Mouse (Mus musculus): ENCODE measurements at regions not wholly inside any gene's neighbourhood (a gene's known extent, or its start where the extent isn't known, plus 50 kb on each side); places are given as distances from the start of the nearest gene placed in this dataset.
"Not testable (repeated sequence)": the region's sequence is repeated elsewhere in the genome, so short reads cannot be mapped to it uniquely, and the experiment has no call there.

GRCm38 (mm10) chr8:26596665-26597362, 380.3 kb upstream of the Zfp703 start:
- peak; percentile 15 for DNase-seq (ENCODE audit: low read depth, low spot score)

DNA sequence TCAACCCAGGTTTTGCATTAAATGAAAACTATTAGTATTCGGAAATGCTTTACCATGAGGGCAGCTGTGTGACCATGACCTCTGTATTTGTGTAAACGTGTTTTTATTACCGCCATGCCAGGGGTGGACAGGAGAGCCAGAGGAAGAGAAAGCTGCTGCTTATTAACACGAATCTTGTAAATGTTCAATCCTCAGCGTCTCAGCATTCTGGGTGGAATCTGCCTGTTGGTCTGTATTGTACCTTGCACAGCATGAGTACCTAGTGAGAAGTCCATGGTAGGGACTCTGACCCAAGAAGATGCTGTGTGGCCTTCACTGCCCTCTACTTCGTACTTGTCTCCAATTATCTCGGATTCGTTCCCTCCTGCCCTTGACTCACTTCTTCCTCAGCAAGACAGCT, 378.6 kb upstream of the Zfp703 start:
- no peak for DNase-seq (ENCODE audit: low read depth, low spot score)

DNA sequence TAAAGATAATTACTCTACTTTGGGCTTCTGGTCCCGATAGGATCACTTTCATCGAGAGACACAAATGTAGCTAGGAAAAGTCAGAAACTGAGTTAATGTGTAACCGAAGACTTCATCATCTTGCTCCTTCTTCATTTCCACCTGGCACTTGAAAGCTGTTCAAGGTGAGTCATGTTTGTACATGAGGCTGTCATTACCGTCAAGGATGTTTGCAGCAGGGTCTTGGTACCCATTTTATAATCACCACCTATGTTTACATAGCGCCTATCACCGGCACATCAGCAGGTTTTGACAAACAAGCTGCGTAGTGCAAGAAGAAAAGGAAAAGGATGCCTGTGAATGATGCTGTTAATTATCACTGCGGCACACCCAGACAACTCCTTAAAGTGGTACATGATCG, 377.0 kb upstream of the Zfp703 start:
- DNase-seq (ENCODE audit: low read depth, low spot score): no peak

DNA sequence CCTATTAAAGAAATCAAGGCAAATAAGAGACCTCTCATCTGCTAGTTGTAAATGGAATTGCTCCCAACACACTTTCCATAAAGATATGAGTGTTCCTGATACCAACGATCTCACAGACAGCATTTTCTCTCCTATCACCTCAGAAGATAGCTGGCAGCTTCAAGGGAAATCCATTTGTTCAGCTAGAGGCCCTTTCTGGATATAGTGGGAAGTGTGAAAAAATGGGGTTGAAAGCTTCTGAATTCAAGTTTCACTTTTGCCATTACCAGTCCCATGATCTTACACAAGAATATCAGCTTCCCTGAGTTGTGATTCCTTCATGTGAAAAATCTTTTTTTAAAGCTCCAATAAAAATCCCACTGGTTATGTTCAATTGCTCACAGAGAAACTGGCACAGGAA, 369.1 kb upstream of the Zfp703 start:
- DNase-seq (ENCODE audit: low read depth, low spot score): no peak

- no peak for DNase-seq (ENCODE audit: low read depth, low spot score)
Measured at GRCm38 (mm10) chr8:26608588-26608987, 368.5 kb upstream of the Zfp703 start.

DNA sequence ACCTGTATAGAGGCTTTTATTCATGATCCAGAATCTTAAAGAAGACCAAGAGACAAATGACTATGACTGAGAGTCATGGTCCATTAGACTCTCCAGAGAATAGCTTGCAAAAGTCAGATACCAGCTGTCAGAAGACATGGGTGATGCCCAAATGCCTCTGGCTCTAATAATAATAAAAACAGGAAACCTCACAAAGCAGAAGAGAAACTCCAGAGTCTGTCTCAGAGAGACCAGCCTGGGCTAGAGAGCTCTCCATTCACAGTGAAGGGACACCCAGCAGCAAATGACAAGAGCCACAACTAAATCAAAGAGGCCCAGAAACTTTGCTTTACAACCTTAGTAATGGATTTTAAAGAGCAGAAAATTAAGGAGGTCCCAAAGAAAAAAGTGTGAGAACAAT, 365.0 kb upstream of the Zfp703 start:
- DNase-seq (ENCODE audit: low read depth, low spot score): peak; percentile 44

DNA sequence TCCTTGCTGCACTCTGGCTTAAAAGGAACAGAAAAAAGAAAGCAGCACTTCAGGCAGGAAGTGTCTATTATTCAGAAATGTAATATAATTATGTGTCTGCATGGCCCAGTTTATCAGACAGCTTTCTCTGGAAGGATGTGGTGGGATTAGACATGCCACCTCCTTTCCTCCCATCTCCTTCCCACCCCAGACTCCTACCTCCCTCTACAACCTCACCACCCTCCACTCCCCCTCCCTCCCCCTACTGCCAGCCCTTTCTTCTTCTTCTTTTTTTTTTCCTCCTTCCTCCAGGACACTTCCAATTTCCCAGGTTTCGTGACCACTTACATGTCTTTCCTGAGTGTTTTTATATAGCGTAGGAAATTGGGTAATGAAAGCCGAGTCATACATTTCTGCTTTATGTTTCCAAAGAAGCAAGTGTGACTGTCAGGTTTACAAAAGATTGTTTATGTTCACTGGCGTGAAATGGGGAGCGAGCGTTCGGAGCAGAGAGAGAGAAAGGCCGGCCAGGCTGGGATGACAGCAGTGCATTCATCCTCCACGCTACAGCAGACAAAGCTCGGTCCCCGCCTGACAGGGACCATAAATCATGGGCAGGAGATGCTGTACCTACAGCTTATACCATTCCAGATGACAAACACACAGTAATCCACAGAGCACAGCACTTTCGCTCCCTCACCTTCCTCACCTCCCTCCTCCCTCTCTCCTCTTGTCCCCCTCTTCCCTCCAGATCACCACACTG, 354.6 kb upstream of the Zfp703 start:
- DNase-seq (ENCODE audit: low read depth, low spot score): no peak

GRCm38 (mm10) chr8:26626186-26626585, 350.9 kb upstream of the Zfp703 start:
- DNase-seq (ENCODE audit: low read depth, low spot score): no peak

DNA sequence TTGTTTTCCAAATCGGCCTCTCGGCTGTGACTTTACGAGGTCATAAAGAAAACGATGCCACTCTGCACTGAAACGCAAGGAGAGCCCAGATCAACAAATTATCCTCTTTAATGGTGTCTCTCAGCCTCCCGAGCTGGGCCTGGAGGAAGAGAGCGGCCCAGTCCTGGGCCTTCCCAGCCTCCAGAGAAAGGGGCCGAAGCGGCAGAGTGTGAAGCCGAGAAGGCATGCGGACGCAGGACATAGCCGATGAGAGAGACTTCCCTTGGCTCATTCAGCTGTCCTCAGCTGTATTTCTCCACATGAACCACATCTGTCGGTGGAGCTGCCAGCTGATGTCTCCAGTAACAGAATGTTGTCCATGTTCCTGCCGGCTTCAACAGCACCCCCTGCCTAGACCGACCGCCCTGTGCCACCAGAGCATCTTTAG, 350.5 kb upstream of the Zfp703 start:
- no peak for DNase-seq (ENCODE audit: low read depth, low spot score)

DNA sequence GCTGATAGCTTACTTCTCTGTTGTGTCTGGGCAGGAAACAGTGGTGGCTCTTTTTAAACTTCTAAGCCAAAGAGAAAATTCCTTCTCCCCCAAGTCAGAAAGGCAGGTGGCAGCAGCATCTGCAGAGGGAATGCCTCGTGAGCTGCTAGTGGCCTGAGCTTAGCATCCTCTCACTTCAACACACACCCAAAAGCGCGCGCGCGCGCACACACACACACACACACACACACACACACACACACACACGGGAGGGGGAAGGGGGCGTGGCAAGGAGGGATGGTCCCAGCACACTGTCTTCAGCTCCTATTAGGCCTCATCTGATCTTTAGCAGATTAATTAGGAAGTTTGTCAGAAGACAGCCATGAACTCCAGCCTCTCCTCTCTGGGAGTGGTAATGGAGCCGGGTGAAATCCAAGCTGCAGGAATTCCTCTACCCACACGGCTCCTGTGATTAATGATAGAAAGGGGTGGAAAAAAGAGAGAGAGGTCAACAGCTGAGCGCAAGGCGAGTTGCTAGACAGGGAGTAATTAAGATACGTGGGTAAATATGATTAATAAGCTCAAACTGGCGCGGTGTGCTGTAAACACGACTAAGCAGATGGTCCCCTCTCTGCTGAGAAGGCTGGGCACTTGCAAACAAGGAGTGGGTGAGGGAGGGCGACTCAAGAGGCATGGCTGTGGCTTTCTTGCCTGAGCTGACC, 349.8 kb upstream of the Zfp703 start:
- no peak for DNase-seq (ENCODE audit: low read depth, low spot score)

DNA sequence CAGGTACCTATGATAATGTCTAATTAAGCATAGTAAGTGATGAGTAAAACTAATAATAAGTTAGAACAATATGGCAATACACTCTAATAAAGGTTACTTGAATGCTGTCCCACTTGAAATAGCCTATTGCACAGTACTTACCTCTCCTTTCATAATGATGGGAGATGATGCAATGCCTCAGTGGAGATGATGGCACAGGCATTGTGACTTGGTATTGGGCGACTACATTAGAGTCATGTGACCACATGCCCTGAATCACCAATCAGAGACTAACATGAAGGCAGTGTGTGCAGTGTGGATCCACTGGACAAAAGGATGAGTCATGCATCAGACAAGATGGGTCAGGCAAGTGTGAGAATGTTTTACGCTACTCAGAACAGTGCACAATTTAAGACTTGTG, 346.6 kb upstream of the Zfp703 start:
- DNase-seq (ENCODE audit: low read depth, low spot score): no peak

GRCm38 (mm10) chr8:26635701-26636100, 341.4 kb upstream of the Zfp703 start:
- DNase-seq (ENCODE audit: low read depth, low spot score): no peak

DNA sequence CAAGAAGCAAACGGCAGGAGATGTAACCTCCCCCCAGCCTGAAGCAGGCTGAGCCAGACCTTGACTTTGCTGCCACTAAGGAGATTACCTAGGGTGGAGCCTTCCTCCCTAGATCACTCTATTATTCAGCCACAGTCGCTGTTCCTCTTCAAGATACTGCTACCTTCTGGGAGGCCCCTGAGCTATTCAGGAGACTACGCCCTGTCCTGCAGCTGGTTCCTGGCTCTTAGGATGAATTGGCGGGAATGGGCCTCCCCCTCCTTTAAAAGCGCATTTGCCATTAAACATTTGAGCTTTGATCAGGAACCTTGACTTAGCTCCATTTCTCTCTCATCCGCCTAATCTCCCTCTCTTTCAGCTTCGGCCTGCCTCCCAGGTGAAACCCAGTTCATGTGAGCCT, 331.8 kb upstream of the Zfp703 start:
- DNase-seq (ENCODE audit: low read depth, low spot score): not testable (repeated sequence)

- DNase-seq (ENCODE audit: low read depth, low spot score): no peak
Measured at GRCm38 (mm10) chr8:26650287-26650686, 326.8 kb upstream of the Zfp703 start.

GRCm38 (mm10) chr8:26655897-26656296, 321.2 kb upstream of the Zfp703 start:
- DNase-seq (ENCODE audit: low read depth, low spot score): no peak

- no peak for DNase-seq (ENCODE audit: low read depth, low spot score)
Measured at GRCm38 (mm10) chr8:26656310-26657075, 320.6 kb upstream of the Zfp703 start.

GRCm38 (mm10) chr8:26659381-26659780, 317.7 kb upstream of the Zfp703 start:
- no peak for DNase-seq (ENCODE audit: low read depth, low spot score)

DNA sequence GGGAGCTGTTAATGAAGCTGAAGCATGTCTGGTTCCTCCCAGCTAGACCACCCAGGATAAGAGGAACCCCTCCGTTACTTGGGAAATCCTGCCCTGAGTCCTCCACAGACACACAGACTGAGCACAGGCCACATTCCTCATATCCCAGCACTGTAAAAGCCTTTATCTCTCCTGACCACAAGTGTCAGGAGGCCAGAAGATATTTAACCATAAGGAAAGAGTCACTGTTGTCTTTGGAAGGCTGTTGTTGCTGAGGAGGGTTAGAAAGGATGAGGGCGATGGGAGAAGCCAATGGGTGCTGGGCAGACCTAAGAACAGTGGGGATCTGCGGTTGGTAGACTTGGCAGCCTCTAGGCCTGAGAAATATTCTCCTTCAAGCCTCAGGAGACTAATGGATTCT, 307.6 kb upstream of the Zfp703 start:
- DNase-seq (ENCODE audit: low read depth, low spot score): no peak

- DNase-seq (ENCODE audit: low read depth, low spot score): no peak
Measured at GRCm38 (mm10) chr8:26672486-26673395, 304.4 kb upstream of the Zfp703 start.

- no peak for DNase-seq (ENCODE audit: low read depth, low spot score)
Measured at GRCm38 (mm10) chr8:26677584-26678138, 299.5 kb upstream of the Zfp703 start.

All from A20 (cell line).